ENCODE assay signal across 21 mouse cellular contexts in the genomic region with DNA sequence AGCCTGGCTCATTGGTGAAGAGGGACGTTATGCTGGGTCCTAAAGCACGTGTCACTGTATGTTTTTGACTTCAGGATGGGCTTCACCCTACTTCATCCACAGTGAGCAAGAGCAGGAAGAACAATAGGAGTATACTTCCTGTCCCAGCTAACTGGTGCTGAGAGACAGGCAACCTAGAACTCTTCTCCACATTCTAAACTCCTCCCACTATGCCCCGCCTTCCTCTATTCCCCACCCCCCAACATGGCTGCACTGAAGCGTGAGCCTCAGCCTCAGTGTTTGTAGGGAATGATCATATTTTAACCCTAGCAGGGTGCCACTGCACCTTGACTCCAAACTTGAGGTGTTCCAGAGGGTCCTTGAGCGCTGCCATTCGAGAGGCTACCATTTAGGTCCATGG.
"Had no signal": no experiment of that assay in that cellular context is flagged by ENCODE, and none has a peak within 500 bp of the region (broad histone marks: within the 10 kb centered on the region; RNA-seq: fewer than 3 reads in every experiment).

No protein-coding gene starts in this region.

- H3K27me3 ChIP-seq: liver, embryonic 15.5 days had no signal

- H3K9me3 ChIP-seq: limb, embryonic 10.5 days; limb, embryonic 13.5 days; liver, embryonic 12.5 days; liver, embryonic 15.5 days; lung, embryonic 15.5 days; midbrain, embryonic 10.5 days; midbrain, embryonic 13.5 days; neural tube, embryonic 13.5 days had no signal

- H3K27ac ChIP-seq: kidney, postnatal 0 days; layer of hippocampus, adult 2 months; limb, embryonic 13.5 days; liver, embryonic 12.5 days; liver, embryonic 15.5 days; lung, embryonic 15.5 days; midbrain, embryonic 13.5 days; neural tube, embryonic 13.5 days had no signal

- H3K4me2 ChIP-seq: limb, embryonic 13.5 days; liver, embryonic 12.5 days; liver, embryonic 15.5 days; lung, embryonic 15.5 days; midbrain, embryonic 13.5 days; neural tube, embryonic 13.5 days had no signal

- H3K4me3 ChIP-seq: layer of hippocampus, adult 2 months; limb, embryonic 10.5 days; limb, embryonic 13.5 days; liver, embryonic 12.5 days; liver, embryonic 15.5 days; lung, embryonic 15.5 days; megakaryocyte, embryonic 14.5 days; midbrain, embryonic 10.5 days; midbrain, embryonic 13.5 days; myocyte; neural tube, embryonic 13.5 days had no signal

- H3K36me3 ChIP-seq: limb, embryonic 10.5 days; limb, embryonic 13.5 days; liver, embryonic 12.5 days; liver, embryonic 15.5 days; lung, embryonic 15.5 days; midbrain, embryonic 10.5 days; midbrain, embryonic 13.5 days; neural tube, embryonic 13.5 days had no signal

- DNase-seq: kidney, adult 9 months; kidney, postnatal 25 days; layer of hippocampus, adult 9-11 months; liver; lung, adult 18-20 months; lung, postnatal 10 days; lung, postnatal 36 days; retina, postnatal 1 day; thymus, postnatal 36 days had no signal

- ATAC-seq: liver, embryonic 12.5 days; midbrain, embryonic 13.5 days had no signal

- H3K9ac ChIP-seq: limb, embryonic 13.5 days; liver, embryonic 12.5 days; liver, embryonic 15.5 days; lung, embryonic 15.5 days; midbrain, embryonic 13.5 days; neural tube, embryonic 13.5 days had no signal
